Comparison of ENCODE assay signal across 8 mouse cellular contexts in genomic region chr16:76372045-76372940, GRCm38 (mm10). TPM values are rescaled to one million over a fixed set of nuclear protein-coding genes. Genes with fewer than 3 reads are reported as not detected.
A peak's percentile ranks its signal among the peaks of the same experiment; 100 is the strongest.
DNase-seq lines count a peak whose midpoint lies in the region; ATAC-seq and TF ChIP-seq lines count a peak whose summit lies in the region.

No protein-coding gene starts in this region.

- H3K36me3 ChIP-seq in embryonic facial prominence, embryonic 13.5 days: peaks cover 2% of the 10 kb centered on the region; the same call in 1 of the 2 replicates
- peaks cover 2% of the 10 kb centered on the region; the same call in 1 of the 2 replicates for H3K36me3 ChIP-seq in liver, embryonic 11.5 days (ENCODE audit: control insufficient read depth, insufficient read depth, low read length)
- H3K36me3 ChIP-seq in myocyte (ENCODE audit: control insufficient read depth, insufficient read depth): no peaks in the 10 kb centered on the region
- H3K36me3 ChIP-seq in stomach, embryonic 15.5 days: no peaks in the 10 kb centered on the region

- H3K4me2 ChIP-seq in embryonic facial prominence, embryonic 13.5 days: peak overlapping the region; percentile 74
- peak overlapping the region; percentile 84 for H3K4me2 ChIP-seq in liver, embryonic 11.5 days
- peak overlapping the region; percentile 89 for H3K4me2 ChIP-seq in myocyte (ENCODE audit: low read depth)
- peak overlapping the region; percentile 48 for H3K4me2 ChIP-seq in stomach, embryonic 15.5 days

- H3K4me3 ChIP-seq in embryonic facial prominence, embryonic 13.5 days: peak overlapping the region; percentile 86
- peak overlapping the region; percentile 76 for H3K4me3 ChIP-seq in liver, embryonic 11.5 days (ENCODE audit: low read depth, low read length)
- peak overlapping the region; percentile 50 for H3K4me3 ChIP-seq in myocyte
- H3K4me3 ChIP-seq in stomach, embryonic 15.5 days (replicated peaks): peak overlapping the region; percentile 89

- no peaks in the 10 kb centered on the region for H3K9me3 ChIP-seq in embryonic facial prominence, embryonic 13.5 days
- no peaks in the 10 kb centered on the region for H3K9me3 ChIP-seq in liver, embryonic 11.5 days (ENCODE audit: control insufficient read depth, low read length)
- no peaks in the 10 kb centered on the region for H3K9me3 ChIP-seq in stomach, embryonic 15.5 days

- peaks cover 48% of the 10 kb centered on the region for H3K79me2 ChIP-seq in myocyte (ENCODE audit: control insufficient read depth, insufficient read depth)

- under 1% methylated on average over 65 of the region's 102 CpGs for WGBS in embryonic facial prominence, embryonic 13.5 days
- under 1% methylated on average over 75 of the region's 102 CpGs for WGBS in liver, embryonic 11.5 days
- WGBS in stomach, embryonic 15.5 days: 0% methylated on average over 39 of the region's 102 CpGs

- no peaks in the 10 kb centered on the region for H3K27me3 ChIP-seq in embryonic facial prominence, embryonic 13.5 days
- H3K27me3 ChIP-seq in liver, embryonic 11.5 days (replicated peaks; ENCODE audit: control insufficient read depth, insufficient read depth, low read length): no peaks in the 10 kb centered on the region
- H3K27me3 ChIP-seq in myocyte (ENCODE audit: control insufficient read depth, insufficient read depth, insufficient read length): no peaks in the 10 kb centered on the region
- H3K27me3 ChIP-seq in stomach, embryonic 15.5 days (replicated peaks): no peaks in the 10 kb centered on the region

- ATAC-seq in embryonic facial prominence, embryonic 13.5 days (ENCODE audit: insufficient number of reproducible peaks, insufficient read depth, low FRiP score, low TSS enrichment, low read depth): peak; percentile 71
- peak; percentile 55 for ATAC-seq in liver, embryonic 11.5 days (replicated peaks; ENCODE audit: low FRiP score)
- peak; percentile 52 for ATAC-seq in stomach, embryonic 15.5 days (ENCODE audit: insufficient read depth, low FRiP score, low read depth)

- peak; percentile 57 for DNase-seq in 416B (ENCODE audit: low read depth)
- DNase-seq in adrenal gland, postnatal 25 days: peak; percentile 72
- peak; percentile 43 for DNase-seq in heart, adult 8-10 months (ENCODE audit: low spot score)
- DNase-seq in kidney, adult 8-10 months: peak; percentile 41 to 51
- DNase-seq in liver, embryonic 11.5 days (ENCODE audit: low spot score): peak; percentile 78

- peak overlapping the region; percentile 97 for H3ac ChIP-seq in myocyte (ENCODE audit: control insufficient read depth, insufficient read length)

- peaks cover 22% of the 10 kb centered on the region for H3K4me1 ChIP-seq in embryonic facial prominence, embryonic 13.5 days
- H3K4me1 ChIP-seq in liver, embryonic 11.5 days (replicated peaks; ENCODE audit: control insufficient read depth, insufficient read depth, low read length): peaks cover 27% of the 10 kb centered on the region
- 0 out of 2 replicates have a peak, but pooled peaks cover 14% of the 10 kb centered on the region for H3K4me1 ChIP-seq in stomach, embryonic 15.5 days

- H3K9ac ChIP-seq in embryonic facial prominence, embryonic 13.5 days: peak overlapping the region; percentile 98
- H3K9ac ChIP-seq in liver, embryonic 11.5 days (ENCODE audit: low read depth, low read length): peak overlapping the region; percentile 95
- peak overlapping the region; percentile 86 for H3K9ac ChIP-seq in stomach, embryonic 15.5 days

- no peak for TF ChIP-seq POLR2A in myocyte (IDR thresholded peaks at IDR 0.05; ENCODE audit: insufficient read length, low read depth)

- H3K27ac ChIP-seq in embryonic facial prominence, embryonic 13.5 days: peak overlapping the region; percentile 99
- H3K27ac ChIP-seq in liver, embryonic 11.5 days (ENCODE audit: low read depth, low read length): peak overlapping the region; percentile 97
- H3K27ac ChIP-seq in stomach, embryonic 15.5 days: peak overlapping the region; percentile 99

TF ChIP-seq in myocyte, 11 proteins besides CTCF, POLR2A, EP300 and RAD21:
- no peak for TF ChIP-seq POLR2AphosphoS2 (IDR thresholded peaks at IDR 0.05; ENCODE audit: insufficient read length, low read depth)
- TF ChIP-seq MYOG (IDR thresholded peaks at IDR 0.05; ENCODE audit: control insufficient read depth in 1 of 3, insufficient read depth in 1 of 3, insufficient read length in 2 of 3, low read depth in 2 of 3): peak in 1 of 3 experiments; percentile 40
- TF ChIP-seq E2F4 (IDR thresholded peaks at IDR 0.05; ENCODE audit: insufficient read depth): peak; percentile 3
TF ChIP-seq in myocyte: peak in this region for 2.

RNA-seq across cellular contexts. Expression of gene Nrip1, which starts 1.3 kb away (rescaled TPM):
- total RNA-seq in adrenal gland, postnatal 25 days (2021): 77.2 and 97.1 TPM in 2 replicates
- polyA plus RNA-seq in embryonic facial prominence, embryonic 13.5 days (2015; fragmentation: Nextera tagmentation; extraction: Ambion mirVana): 42.6 and 45.0 TPM in 2 replicates
- total RNA-seq in heart, adult 8-10 months (2022): 10 to 100 TPM; 20.7 to 25.8 (median 24.1) TPM
- 35.0 and 37.3 TPM in 2 replicates for polyA plus RNA-seq in liver, embryonic 11.5 days (2014; fragmentation: Nextera tagmentation; extraction: Ambion mirVana)
- polyA plus RNA-seq in myocyte (2012; fragmentation: generic; extraction: Trizol): 3.9 TPM
- polyA plus RNA-seq in stomach, embryonic 15.5 days (2015; fragmentation: Nextera tagmentation; extraction: Ambion mirVana): 39.2 and 44.2 TPM in 2 replicates

Comparison
In these comparisons a context has a peak if more than half of its experiments do, and no peak if none do; other contexts are left out.
1. Peak in every context shown above with its lines: DNase-seq, ATAC-seq, H3K4me3 ChIP-seq and H3K27ac ChIP-seq.